Mouse (Mus musculus) spleen, adult 2 months (tissue): Measurements from ENCODE around the gene Mgat4a.

Source experiments
- CTCF ChIP-seq: fragments of 200-500 bp; IDR thresholded peaks from 2 replicates; pipeline ENCODE4 v1.5.1; 2011; ENCODE audit warnings: mild to moderate bottlenecking, inconsistent platforms; ENCODE audit not compliant: insufficient read depth, insufficient read length, insufficient replicate concordance; ENCODE audit errors: extremely low read depth
- POLR2A ChIP-seq: fragments of 200-500 bp; IDR thresholded peaks from 2 replicates; pipeline ENCODE4 v1.6.1; 2011; ENCODE audit warnings: low read depth, low read length, inconsistent platforms

DNA sequence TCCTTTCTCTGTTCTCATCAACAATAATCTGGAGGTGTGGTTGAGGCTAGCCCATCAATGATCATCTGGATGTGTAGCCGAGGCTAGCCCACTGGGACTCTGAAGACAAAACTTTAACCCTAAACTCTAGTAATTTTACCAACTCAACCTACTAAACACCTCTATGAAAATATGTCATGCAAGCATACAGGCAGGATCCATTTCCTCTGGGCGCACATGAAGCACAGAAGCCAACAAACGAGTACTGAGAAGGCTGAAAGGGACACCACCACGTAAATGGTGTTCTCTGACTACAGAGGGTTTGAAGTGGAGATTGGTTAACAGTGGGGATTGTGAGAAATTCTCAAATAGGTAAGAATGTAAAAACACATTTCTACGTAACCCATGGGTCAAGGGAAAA lies 63.6 kb downstream of the Mgat4a start:
- TF ChIP-seq CTCF (no peak), POLR2A (no peak)
